Mouse (Mus musculus) heart, embryonic 10.5 days (tissue): Measurements from ENCODE around the gene Xpc. TPM values are rescaled to one million over a fixed set of nuclear protein-coding genes. Genes with fewer than 3 reads are reported as not detected.

Experiments used
- DNase-seq: peaks from one replicate; pipeline ENCODE4 v3.0.0-alpha.2; 2017; ENCODE audit warnings: low spot score
- H3K27ac ChIP-seq: fragments of 300-500 bp; sonication (generic); 2 replicates; pipeline ENCODE4 v1.5.1; 2016; ENCODE audit warnings: mild to moderate bottlenecking
- H3K27me3 ChIP-seq: fragments of 300-500 bp; sonication (generic); 2 replicates; pipeline ENCODE4 v1.6.1; 2016; ENCODE audit warnings: mild to moderate bottlenecking; ENCODE audit not compliant: poor library complexity, insufficient read depth, severe bottlenecking
- H3K36me3 ChIP-seq: fragments of 300-500 bp; sonication (generic); 2 replicates; pipeline ENCODE4 v1.6.1; 2016; ENCODE audit warnings: mild to moderate bottlenecking, moderate library complexity
- H3K4me1 ChIP-seq: fragments of 300-500 bp; sonication (generic); 2 replicates; pipeline ENCODE4 v1.6.1; 2016; ENCODE audit warnings: mild to moderate bottlenecking
- H3K4me3 ChIP-seq: fragments of 300-500 bp; sonication (generic); 2 replicates; pipeline ENCODE4 v1.5.1; 2016; ENCODE audit warnings: mild to moderate bottlenecking, moderate library complexity
- H3K9me3 ChIP-seq: fragments of 300-500 bp; sonication (generic); 2 replicates; pipeline ENCODE4 v1.6.1; 2016; ENCODE audit warnings: mild to moderate bottlenecking, moderate library complexity
- WGBS: fragments of 180-500 bp; shearing (Covaris S2); methylation state at CpG from one replicate; pipeline ENCODE4 v1.1.7; 2016; 5-methylcytosine and 5-hydroxymethylcytosine counted together
- polyA plus RNA-seq: library from polyadenylated mRNA; unstranded; fragments of >200 nt; fragmentation: Nextera tagmentation; extraction: Ambion mirVana; gene quantifications from 2 replicates; pipeline ENCODE4 v1.2.1, GENCODE M21; 2016

Gene Xpc
- polyA plus RNA-seq, result 12.2 and 14.2 TPM in 2 replicates

DNA sequence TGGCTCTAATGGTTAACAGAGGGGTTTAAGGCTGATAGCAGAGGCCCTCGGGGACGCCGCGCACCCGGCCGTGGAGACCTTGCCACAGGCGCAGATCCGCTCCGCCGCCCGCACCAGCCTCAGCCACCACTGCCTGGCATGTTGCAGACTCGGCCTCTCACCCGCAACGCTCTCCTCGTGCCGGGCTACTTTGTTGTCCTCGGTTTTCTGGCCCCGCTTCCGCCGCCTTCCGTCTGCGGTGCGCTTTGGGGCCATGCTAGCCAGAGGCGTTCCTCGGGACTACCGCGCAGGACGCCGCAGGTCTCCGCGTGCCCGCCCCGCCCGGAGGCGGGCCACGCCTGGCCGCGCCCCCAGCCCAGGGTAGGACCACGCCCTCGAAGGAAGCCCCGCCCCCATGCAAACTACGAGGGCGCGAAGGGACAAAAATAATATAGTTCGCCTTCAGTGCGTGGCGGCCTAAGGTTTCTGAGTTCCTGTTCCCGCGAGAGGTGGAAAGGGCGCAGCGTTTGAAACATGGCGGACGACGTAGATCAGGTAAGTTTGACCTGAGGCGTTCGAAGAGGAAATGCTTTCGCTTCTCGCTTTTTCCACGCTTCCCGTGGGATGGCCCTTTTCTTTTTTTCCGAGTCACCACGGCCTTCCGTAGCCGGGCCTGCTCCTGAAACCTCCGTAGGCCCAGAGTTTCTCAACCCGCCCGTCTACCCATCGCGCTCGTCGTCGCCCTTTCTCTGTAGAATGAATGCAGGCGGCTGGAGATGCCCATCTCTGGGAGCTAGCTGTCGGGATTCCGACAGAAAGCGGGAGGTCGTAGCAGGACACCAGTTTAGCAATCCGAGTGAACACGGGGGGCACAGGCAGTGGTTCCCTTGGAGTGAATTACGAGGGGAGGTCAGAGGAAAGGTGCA lies at the start of gene Xpc, which contains the start of gene Lsm3:
Gene Xpc, minus strand, starts transcription at position 344 of the 905 bp plus-strand sequence.
Gene Lsm3, plus strand, starts transcription at position 384 of the 905 bp plus-strand sequence.
- Histone ChIP-seq H3K9me3 (no peaks in the 10 kb centered on the region), H3K27me3 (no peaks in the 10 kb centered on the region), H3K4me3 (peak within 1 kb of the TSS; percentile 87), H3K27ac (peak within 1 kb of the TSS; percentile 93), H3K4me1 (peaks cover 17% of the 10 kb centered on the region), H3K36me3 (peaks cover 31% of the 10 kb centered on the region)
- DNase-seq, result peak; percentile 98
- WGBS, result under 1% methylated on average over 80 of the region's 80 CpGs

DNA sequence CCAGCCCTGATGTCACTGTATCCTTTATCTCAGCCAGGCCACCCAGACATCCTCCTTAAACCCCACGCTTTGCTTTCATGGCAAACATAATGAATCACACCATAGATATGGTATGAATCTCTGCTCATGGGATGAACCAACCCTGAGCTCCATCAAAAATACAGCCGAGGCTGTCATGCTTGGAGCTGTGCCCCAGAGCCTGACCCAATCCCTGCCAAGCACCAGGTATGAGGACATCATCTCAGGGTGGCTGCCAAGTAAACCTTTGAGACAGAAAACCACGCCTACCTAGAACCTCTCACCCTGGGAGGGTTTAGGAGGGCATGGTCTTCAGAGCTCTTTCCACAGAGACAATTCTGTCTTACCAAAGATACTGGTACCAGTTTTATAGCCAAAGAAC lies 47.3 kb upstream of the Xpc start:
- H3K27me3 ChIP-seq, result peaks cover 68% of the 10 kb centered on the region; the same call in 1 of the 2 replicates
- WGBS, result 71% methylated on average over 3 of the region's 3 CpGs

DNA sequence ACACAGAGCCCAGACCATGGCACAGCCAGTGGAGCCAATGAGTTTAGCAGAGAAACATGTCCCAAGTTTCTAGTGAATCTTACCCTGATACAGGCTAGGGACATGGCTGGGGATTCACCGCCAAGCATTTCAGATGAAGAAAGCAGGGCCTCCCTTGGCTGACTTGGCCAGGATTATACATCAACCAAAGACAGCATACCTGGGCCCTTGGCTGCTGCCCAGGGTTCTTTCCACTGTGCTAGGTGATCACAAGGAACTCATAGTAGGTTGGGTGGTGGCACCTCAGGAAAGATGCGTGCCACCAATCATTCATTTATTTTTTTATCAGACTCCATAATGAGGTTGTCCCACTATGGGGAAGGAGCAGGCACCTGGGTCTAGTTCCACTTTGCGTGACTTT lies 44.5 kb upstream of the Xpc start:
- 82% methylated on average over 3 of the region's 3 CpGs for WGBS
- Histone ChIP-seq H3K4me1 (no peaks in the 10 kb centered on the region), H3K4me3 (no peak overlapping the region), H3K36me3 (no peaks in the 10 kb centered on the region), H3K27me3 (peaks cover 71% of the 10 kb centered on the region; the same call in 1 of the 2 replicates), H3K27ac (no peak overlapping the region), H3K9me3 (no peaks in the 10 kb centered on the region)
- no peak for DNase-seq

More for the DNA sequence above, 47.3 kb upstream of the Xpc start:
- no peaks in the 10 kb centered on the region for H3K9me3 ChIP-seq
- H3K36me3 ChIP-seq, result no peaks in the 10 kb centered on the region
- no peaks in the 10 kb centered on the region for H3K4me1 ChIP-seq
- H3K4me3 ChIP-seq, result no peak overlapping the region
- no peak overlapping the region for H3K27ac ChIP-seq
- DNase-seq, result no peak

- Histone ChIP-seq H3K4me3 (no peak overlapping the region), H3K9me3 (no peaks in the 10 kb centered on the region), H3K27ac (no peak overlapping the region), H3K36me3 (no peaks in the 10 kb centered on the region), H3K4me1 (0 out of 2 replicates have a peak, but pooled peaks cover 5% of the 10 kb centered on the region), H3K27me3 (peaks cover 79% of the 10 kb centered on the region)
- whole genome bisulfite sequencing, result 72% methylated on average over 4 of the region's 4 CpGs
- no peak for DNase-seq
Observed at GRCm38 (mm10) chr6:91559371-91559770, 43.7 kb upstream of the Xpc start.

DNA sequence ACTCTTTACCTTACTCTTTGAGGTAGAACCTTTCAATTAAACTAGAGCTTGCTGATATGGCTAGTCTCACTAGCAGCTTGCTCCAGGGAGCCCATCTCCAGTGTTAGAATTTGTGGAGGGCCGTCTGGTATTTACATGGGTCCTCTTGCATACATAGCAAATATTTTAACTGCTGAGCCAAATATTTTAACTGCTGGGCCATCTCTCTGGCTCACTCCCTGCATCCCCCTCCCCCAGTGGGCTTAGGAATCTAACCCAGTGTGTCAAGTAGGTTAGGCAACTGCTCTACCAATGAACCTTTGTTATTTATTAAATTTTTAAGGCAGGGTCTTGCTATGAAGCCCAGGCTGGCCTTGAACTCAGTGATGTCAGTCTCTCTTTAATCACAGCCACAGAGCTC lies 42.9 kb upstream of the Xpc start:
- Histone ChIP-seq H3K4me3 (no peak overlapping the region), H3K27me3 (peaks cover 79% of the 10 kb centered on the region), H3K27ac (no peak overlapping the region), H3K9me3 (no peaks in the 10 kb centered on the region), H3K36me3 (no peaks in the 10 kb centered on the region), H3K4me1 (0 out of 2 replicates have a peak, but pooled peaks cover 7% of the 10 kb centered on the region)
- DNase-seq, result no peak
- 53% methylated on average over 1 of the region's 1 CpGs for WGBS

GRCm38 (mm10) chr6:91552693-91553092 lies 37.0 kb upstream of the Xpc start:
- no peak for DNase-seq
- Histone ChIP-seq H3K4me3 (no peak overlapping the region), H3K27me3 (peaks cover 84% of the 10 kb centered on the region), H3K9me3 (no peaks in the 10 kb centered on the region), H3K27ac (no peak overlapping the region; the same call in 1 of the 2 replicates), H3K36me3 (no peaks in the 10 kb centered on the region), H3K4me1 (peaks cover 29% of the 10 kb centered on the region)
- 28% methylated on average over 3 of the region's 3 CpGs for WGBS

DNA sequence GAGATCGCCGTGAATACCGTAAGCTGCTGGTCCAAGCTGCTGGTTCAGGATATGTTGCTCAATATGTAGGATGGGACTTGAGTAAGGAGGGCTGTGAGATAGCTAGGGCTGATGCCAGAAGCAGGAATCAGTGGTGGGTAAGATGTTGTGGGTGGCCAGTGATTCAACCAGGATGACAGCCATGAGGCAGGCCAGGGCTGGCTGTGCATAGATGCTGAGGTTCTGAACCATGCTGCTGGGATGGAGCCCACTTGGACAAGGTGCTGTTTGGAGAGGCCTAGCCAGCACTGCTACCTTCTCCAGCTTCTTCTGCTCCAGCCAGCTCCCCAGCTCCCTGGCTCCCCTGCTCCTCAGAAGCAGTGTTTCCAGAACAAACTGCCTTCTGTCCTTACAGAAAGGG lies 36.0 kb upstream of the Xpc start:
- H3K27ac ChIP-seq, result no peak overlapping the region
- DNase-seq, result no peak
- H3K4me1 ChIP-seq, result peaks cover 31% of the 10 kb centered on the region
- WGBS, result 91% methylated on average over 3 of the region's 3 CpGs
- H3K4me3 ChIP-seq, result no peak overlapping the region
- no peaks in the 10 kb centered on the region for H3K9me3 ChIP-seq
- H3K36me3 ChIP-seq, result no peaks in the 10 kb centered on the region
- H3K27me3 ChIP-seq, result peaks cover 78% of the 10 kb centered on the region

- Histone ChIP-seq H3K36me3 (no peaks in the 10 kb centered on the region), H3K4me3 (no peak overlapping the region), H3K9me3 (no peaks in the 10 kb centered on the region), H3K27me3 (peaks cover 71% of the 10 kb centered on the region), H3K4me1 (peaks cover 40% of the 10 kb centered on the region), H3K27ac (no peak overlapping the region)
- no peak for DNase-seq
- 49% methylated on average over 5 of the region's 5 CpGs for WGBS
Observed at GRCm38 (mm10) chr6:91549621-91550020, 33.9 kb upstream of the Xpc start.

GRCm38 (mm10) chr6:91547313-91547712 lies 31.6 kb upstream of the Xpc start:
- WGBS, result 57% methylated on average over 1 of the region's 1 CpGs
- no peak overlapping the region for H3K27ac ChIP-seq
- H3K4me1 ChIP-seq, result peaks cover 49% of the 10 kb centered on the region

DNA sequence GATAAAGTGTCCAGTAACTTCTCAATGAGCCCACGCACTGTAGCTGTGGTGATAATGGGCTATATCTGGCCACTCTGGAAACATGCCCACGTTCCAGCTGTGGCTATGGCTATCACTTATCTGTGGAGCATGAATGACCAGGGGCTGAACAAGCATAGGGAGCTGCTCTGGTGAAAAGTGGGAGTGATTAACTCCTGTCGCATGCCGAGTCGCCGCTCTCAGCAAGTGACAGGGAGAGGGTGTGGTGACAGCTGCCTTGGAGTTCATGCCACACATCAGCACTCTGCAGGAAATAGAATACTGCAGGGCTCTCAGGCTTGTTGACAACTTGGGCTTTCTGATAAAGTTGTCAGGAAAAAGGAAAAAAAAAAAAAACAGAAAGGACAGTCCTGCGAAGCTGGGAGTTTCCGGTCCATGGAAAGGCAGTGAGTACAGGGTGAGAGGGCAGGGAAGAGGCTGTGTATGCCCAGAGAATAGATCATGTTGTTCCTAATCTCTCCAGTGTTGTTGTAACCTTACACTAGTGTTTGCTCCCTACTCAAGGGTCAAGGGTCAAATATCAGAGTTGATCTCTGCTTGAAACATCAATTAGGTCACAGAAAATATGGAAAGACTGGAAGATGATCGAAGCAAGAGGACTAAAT lies 30.7 kb upstream of the Xpc start:
- DNase-seq, result peak; percentile 95
- H3K4me1 ChIP-seq, result peaks cover 52% of the 10 kb centered on the region
- no peaks in the 10 kb centered on the region for H3K36me3 ChIP-seq
- no peaks in the 10 kb centered on the region for H3K9me3 ChIP-seq
- 0 out of 2 replicates have a peak overlapping the region, but pooled peaks have one; percentile 49 for H3K27ac ChIP-seq
- peaks cover 70% of the 10 kb centered on the region for H3K27me3 ChIP-seq
- WGBS, result 11% methylated on average over 9 of the region's 9 CpGs
- H3K4me3 ChIP-seq, result no peak overlapping the region

More at GRCm38 (mm10) chr6:91547313-91547712, 31.6 kb upstream of the Xpc start:
- peaks cover 71% of the 10 kb centered on the region for H3K27me3 ChIP-seq
- no peaks in the 10 kb centered on the region for H3K36me3 ChIP-seq
- no peaks in the 10 kb centered on the region for H3K9me3 ChIP-seq
- H3K4me3 ChIP-seq, result no peak overlapping the region
- no peak for DNase-seq

GRCm38 (mm10) chr6:91543056-91543455 lies 27.4 kb upstream of the Xpc start:
- DNase-seq, result no peak
- Histone ChIP-seq H3K36me3 (no peaks in the 10 kb centered on the region), H3K27me3 (peaks cover 67% of the 10 kb centered on the region), H3K4me3 (no peak overlapping the region), H3K9me3 (no peaks in the 10 kb centered on the region), H3K27ac (no peak overlapping the region; the same call in 1 of the 2 replicates), H3K4me1 (peaks cover 37% of the 10 kb centered on the region)
- WGBS, result 42% methylated on average over 5 of the region's 5 CpGs

GRCm38 (mm10) chr6:91541276-91541675 lies 25.6 kb upstream of the Xpc start:
- no peak for DNase-seq
- Histone ChIP-seq H3K4me3 (no peak overlapping the region), H3K27ac (no peak overlapping the region), H3K27me3 (peaks cover 72% of the 10 kb centered on the region), H3K36me3 (no peaks in the 10 kb centered on the region), H3K4me1 (peaks cover 32% of the 10 kb centered on the region), H3K9me3 (no peaks in the 10 kb centered on the region)
- 57% methylated on average over 3 of the region's 3 CpGs for WGBS
